Mouse (Mus musculus) myocyte (in vitro differentiated cells): ENCODE measurements at regions not wholly inside any gene's neighbourhood (a gene's known extent, or its start where the extent isn't known, plus 50 kb on each side); places are given as distances from the start of the nearest gene placed in this dataset.

ENCODE experiments used
- H3K27me3 ChIP-seq: one replicate; pipeline ENCODE4 v1.6.1; 2011; ENCODE audit not compliant: control insufficient read depth, insufficient read depth, insufficient read length
- H3K36me3 ChIP-seq: one replicate; pipeline ENCODE4 v1.6.1; 2011; ENCODE audit not compliant: control insufficient read depth, insufficient read depth
- H3K4me2 ChIP-seq: one replicate; pipeline ENCODE4 v1.6.1; 2011; ENCODE audit warnings: low read depth, control low read depth
- H3K4me3 ChIP-seq: one replicate; pipeline ENCODE4 v1.5.1; 2011; ENCODE audit warnings: mild to moderate bottlenecking, control low read depth, moderate library complexity
- H3K79me2 ChIP-seq: one replicate; pipeline ENCODE4 v1.6.1; 2011; ENCODE audit not compliant: control insufficient read depth, insufficient read depth
- H3ac ChIP-seq: one replicate; pipeline ENCODE4 v1.6.1; 2011; ENCODE audit not compliant: control insufficient read depth, insufficient read length
- CEBPB ChIP-seq: IDR thresholded peaks from 2 replicates; pipeline ENCODE4 v1.6.1; 2011; ENCODE audit warnings: mild to moderate bottlenecking, moderate library complexity; ENCODE audit not compliant: poor library complexity, insufficient read depth, severe bottlenecking
- E2F4 ChIP-seq: IDR thresholded peaks from one replicate; pipeline ENCODE4 v1.6.1; 2011; ENCODE audit warnings: mild to moderate bottlenecking, control low read depth, moderate library complexity; ENCODE audit not compliant: insufficient read depth
- MAX ChIP-seq: IDR thresholded peaks from one replicate; pipeline ENCODE4 v1.6.1; 2011; ENCODE audit warnings: low read depth, mild to moderate bottlenecking, control low read depth
- MYOD1 ChIP-seq, 3 experiments: IDR thresholded peaks; one replicate each; pipeline ENCODE4 v1.6.1; 2011; ENCODE audit warnings: control low read depth in 2 of 3, low read depth in 2 of 3, mild to moderate bottlenecking in 2 of 3, moderate library complexity in 1 of 3; ENCODE audit not compliant: insufficient read length in 2 of 3, control insufficient read depth in 1 of 3
- POLR2A ChIP-seq: IDR thresholded peaks from one replicate; pipeline ENCODE4 v1.6.1; 2011; ENCODE audit warnings: low read depth, mild to moderate bottlenecking, control low read depth, moderate library complexity; ENCODE audit not compliant: insufficient read length
- POLR2AphosphoS2 ChIP-seq: IDR thresholded peaks from one replicate; pipeline ENCODE4 v1.6.1; 2011; ENCODE audit warnings: low read depth, control low read depth; ENCODE audit not compliant: insufficient read length
- REST ChIP-seq: IDR thresholded peaks from one replicate; pipeline ENCODE4 v1.6.1; 2011; ENCODE audit warnings: mild to moderate bottlenecking, control low read depth, moderate library complexity; ENCODE audit not compliant: insufficient read depth, insufficient read length
- SRF ChIP-seq: IDR thresholded peaks from one replicate; pipeline ENCODE4 v1.6.1; 2011; ENCODE audit warnings: low read depth; ENCODE audit not compliant: control insufficient read depth, insufficient read length
- TCF12 ChIP-seq: IDR thresholded peaks from one replicate; pipeline ENCODE4 v1.6.1; 2011; ENCODE audit warnings: mild to moderate bottlenecking, control low read depth; ENCODE audit not compliant: poor library complexity, insufficient read depth, severe bottlenecking
- TCF3 ChIP-seq: IDR thresholded peaks from one replicate; pipeline ENCODE4 v1.6.1; 2011; ENCODE audit warnings: low read depth, control low read depth; ENCODE audit not compliant: insufficient read length
- USF1 ChIP-seq: IDR thresholded peaks from one replicate; pipeline ENCODE4 v1.6.1; 2011; ENCODE audit warnings: low read depth, mild to moderate bottlenecking, control low read depth, moderate library complexity

- Histone ChIP-seq H3K4me2 (no peak overlapping the region), H3K4me3 (no peak overlapping the region)
- TF ChIP-seq POLR2AphosphoS2 (no peak), E2F4 (no peak), REST (no peak), TCF12 (no peak)
These were observed 72.9 kb upstream of the 1700024P04Rik start for GRCm38 (mm10) chr13:99057293-99057588.

GRCm38 (mm10) chr13:99056432-99057292 is 72.3 kb upstream of the 1700024P04Rik start:
- H3ac ChIP-seq, result no peak overlapping the region
- no peaks in the 10 kb centered on the region for H3K79me2 ChIP-seq
- TF ChIP-seq USF1, result no peak
- no peaks in the 10 kb centered on the region for H3K36me3 ChIP-seq
- H3K27me3 ChIP-seq, result no peaks in the 10 kb centered on the region
- H3K4me3 ChIP-seq, result no peak overlapping the region
- peak overlapping the region; percentile 71 for H3K4me2 ChIP-seq

More at GRCm38 (mm10) chr13:99057293-99057588, 72.9 kb upstream of the 1700024P04Rik start:
- H3K36me3 ChIP-seq, result no peaks in the 10 kb centered on the region
- no peak overlapping the region for H3ac ChIP-seq
- H3K27me3 ChIP-seq, result no peaks in the 10 kb centered on the region
- H3K79me2 ChIP-seq, result no peaks in the 10 kb centered on the region

- Histone ChIP-seq H3ac (no peak overlapping the region), H3K4me3 (no peak overlapping the region), H3K4me2 (peak overlapping the region; percentile 71), H3K79me2 (no peaks in the 10 kb centered on the region), H3K27me3 (no peaks in the 10 kb centered on the region), H3K36me3 (no peaks in the 10 kb centered on the region)
- TF ChIP-seq MYOD1 (IDR thresholded peaks at IDR 0.05; ENCODE audit: control insufficient read depth in 1 of 3, insufficient read length in 2 of 3, low read depth in 2 of 3) (peak in 1 of 3 experiments; percentile 35), TCF3 (no peak), TCF12 (peak; percentile 1), POLR2A (no peak)
These were observed 71.4 kb upstream of the 1700024P04Rik start for GRCm38 (mm10) chr13:99055609-99056321.

- no peaks in the 10 kb centered on the region for H3K27me3 ChIP-seq
- H3K36me3 ChIP-seq, result no peaks in the 10 kb centered on the region
- no peak overlapping the region for H3K4me3 ChIP-seq
- H3K79me2 ChIP-seq, result no peaks in the 10 kb centered on the region
- no peak overlapping the region for H3K4me2 ChIP-seq
- no peak overlapping the region for H3ac ChIP-seq
- TF ChIP-seq POLR2A (no peak), TCF3 (no peak), E2F4 (no peak), SRF (no peak), USF1 (no peak), REST (no peak), MYOD1 (IDR thresholded peaks at IDR 0.05; ENCODE audit: control insufficient read depth in 1 of 3, insufficient read length in 2 of 3, low read depth in 2 of 3) (no peak)
These were observed 67.7 kb upstream of the 1700024P04Rik start for GRCm38 (mm10) chr13:99052076-99052475.

GRCm38 (mm10) chr13:99049699-99050098 is 65.3 kb upstream of the 1700024P04Rik start:
- no peaks in the 10 kb centered on the region for H3K27me3 ChIP-seq
- no peak for TF ChIP-seq SRF
- no peak for TF ChIP-seq POLR2AphosphoS2
- no peak for TF ChIP-seq CEBPB
- TF ChIP-seq USF1, result no peak
- H3ac ChIP-seq, result no peak overlapping the region
- H3K36me3 ChIP-seq, result no peaks in the 10 kb centered on the region
- no peak overlapping the region for H3K4me2 ChIP-seq
- H3K79me2 ChIP-seq, result no peaks in the 10 kb centered on the region
- H3K4me3 ChIP-seq, result no peak overlapping the region

DNA sequence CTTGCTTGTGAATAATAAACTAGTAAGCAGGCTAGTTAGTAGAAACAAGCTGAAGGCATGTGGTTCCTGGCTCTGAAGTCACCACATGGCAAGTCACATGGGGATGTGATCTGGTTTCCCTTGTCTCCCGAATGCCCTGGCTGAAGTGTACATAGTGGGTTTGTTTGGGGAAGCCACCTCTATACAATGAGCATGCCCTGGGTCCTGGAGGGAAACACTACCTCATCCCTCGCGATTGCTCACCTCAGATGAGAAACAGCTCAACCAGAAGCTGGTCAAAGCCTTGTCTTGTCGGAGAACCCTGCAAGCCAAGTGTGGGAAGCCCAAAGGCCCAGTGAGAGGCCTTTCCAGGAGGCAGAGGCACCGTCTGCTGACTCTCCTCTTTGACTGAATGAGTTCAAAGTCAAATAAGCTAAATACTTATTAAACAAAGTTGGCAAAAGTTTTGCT is 64.3 kb upstream of the 1700024P04Rik start:
- no peaks in the 10 kb centered on the region for H3K36me3 ChIP-seq
- H3K4me3 ChIP-seq, result no peak overlapping the region
- H3K27me3 ChIP-seq, result no peaks in the 10 kb centered on the region
- TF ChIP-seq POLR2A (no peak), POLR2AphosphoS2 (no peak), CEBPB (no peak), TCF3 (no peak), E2F4 (no peak), USF1 (no peak), MYOD1 (IDR thresholded peaks at IDR 0.05; ENCODE audit: control insufficient read depth in 1 of 3, insufficient read length in 2 of 3, low read depth in 2 of 3) (no peak), TCF12 (no peak), SRF (no peak), MAX (no peak)
- no peak overlapping the region for H3K4me2 ChIP-seq
- H3ac ChIP-seq, result no peak overlapping the region
- no peaks in the 10 kb centered on the region for H3K79me2 ChIP-seq
